Mouse (Mus musculus) kidney, embryonic 15.5 days (tissue): Measurements from ENCODE around the gene Nr6a1. TPM values are rescaled to one million over a fixed set of nuclear protein-coding genes. Genes with fewer than 3 reads are reported as not detected.

Experiments
- ATAC-seq: fragments of 200-750 bp; cut with Nextera tagmentation; replicated peaks from 2 replicates; pipeline ENCODE4 v1.8.0; 2017; ENCODE audit warnings: moderate TSS enrichment; ENCODE audit not compliant: low FRiP score
- H3K27ac ChIP-seq: fragments of 300-500 bp; sonication (generic); 2 replicates; pipeline ENCODE4 v1.5.1; 2015; ENCODE audit warnings: mild to moderate bottlenecking, inconsistent platforms
- H3K27me3 ChIP-seq: fragments of 300-500 bp; sonication (generic); 2 replicates; pipeline ENCODE4 v1.6.1; 2015; ENCODE audit warnings: inconsistent platforms
- H3K36me3 ChIP-seq: fragments of 300-500 bp; sonication (generic); 2 replicates; pipeline ENCODE4 v1.6.1; 2015; ENCODE audit warnings: inconsistent platforms
- H3K4me1 ChIP-seq: fragments of 300-500 bp; sonication (generic); 2 replicates; pipeline ENCODE4 v1.6.1; 2015; ENCODE audit warnings: inconsistent platforms
- H3K4me2 ChIP-seq: fragments of 300-500 bp; sonication (generic); 2 replicates; pipeline ENCODE4 v1.6.1; 2015; ENCODE audit warnings: moderate library complexity, mild to moderate bottlenecking, inconsistent platforms
- H3K4me3 ChIP-seq: fragments of 300-500 bp; sonication (generic); replicated peaks from 2 replicates; pipeline ENCODE4 v1.5.1; 2015; ENCODE audit warnings: mild to moderate bottlenecking, inconsistent platforms
- H3K9ac ChIP-seq: fragments of 300-500 bp; sonication (generic); 2 replicates; pipeline ENCODE4 v1.6.1; 2015; ENCODE audit warnings: mild to moderate bottlenecking, inconsistent platforms
- H3K9me3 ChIP-seq: fragments of 300-500 bp; sonication (generic); replicated peaks from 2 replicates; pipeline ENCODE4 v1.6.1; 2016; ENCODE audit warnings: inconsistent platforms
- WGBS: fragments of 180-500 bp; shearing (Covaris S2); methylation state at CpG from one replicate; pipeline ENCODE4 v1.1.7; 2015; ENCODE audit warnings: mixed read lengths; 5-methylcytosine and 5-hydroxymethylcytosine counted together
- polyA plus RNA-seq: library from polyadenylated mRNA; unstranded; fragments of >200 nt; fragmentation: Nextera tagmentation; extraction: Ambion mirVana; gene quantifications from 2 replicates; pipeline ENCODE4 v1.2.1, GENCODE M21; 2015

The Nr6a1 gene
- polyA plus RNA-seq, 1 experiment from 2014 or later, result 1.1 TPM

- ATAC-seq, result no peak
- WGBS, result 78% methylated on average over 2 of the region's 2 CpGs
- Histone ChIP-seq H3K27ac (no peak overlapping the region), H3K4me2 (no peak overlapping the region), H3K9ac (no peak overlapping the region), H3K4me3 (no peak overlapping the region), H3K27me3 (no peaks in the 10 kb centered on the region; the same call in 1 of the 2 replicates), H3K4me1 (0 out of 2 replicates have a peak, but pooled peaks cover 8% of the 10 kb centered on the region), H3K9me3 (no peaks in the 10 kb centered on the region), H3K36me3 (no peaks in the 10 kb centered on the region)
These were observed 206.8 kb downstream of the Nr6a1 start for GRCm38 (mm10) chr2:38720661-38721060.

DNA sequence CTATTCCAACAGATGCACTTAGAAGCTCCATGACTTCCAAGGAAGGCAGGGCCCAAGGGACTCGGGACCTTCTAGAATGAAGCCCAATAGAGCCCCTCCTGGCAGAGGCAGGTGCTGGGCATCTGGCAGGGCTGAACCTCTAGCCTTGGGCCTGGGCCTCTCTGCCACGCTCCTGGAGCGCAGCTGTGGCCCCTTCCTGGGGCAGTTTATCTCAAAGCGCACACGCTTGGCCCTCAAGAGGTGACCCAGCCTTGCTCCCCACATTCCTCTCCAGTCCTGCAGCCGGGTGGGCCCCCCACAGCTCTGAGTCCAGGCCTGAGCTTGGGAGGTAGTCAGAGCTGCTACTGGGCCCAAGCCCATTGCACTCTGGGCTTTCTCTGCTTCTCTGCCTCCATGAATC lies 208.1 kb downstream of the Nr6a1 start:
- Histone ChIP-seq H3K4me2 (no peak overlapping the region), H3K27ac (no peak overlapping the region), H3K36me3 (no peaks in the 10 kb centered on the region), H3K4me3 (no peak overlapping the region), H3K4me1 (0 out of 2 replicates have a peak, but pooled peaks cover 8% of the 10 kb centered on the region), H3K9me3 (no peaks in the 10 kb centered on the region), H3K9ac (no peak overlapping the region), H3K27me3 (peaks cover 4% of the 10 kb centered on the region)
- 73% methylated on average over 6 of the region's 6 CpGs for WGBS
- ATAC-seq, result no peak

DNA sequence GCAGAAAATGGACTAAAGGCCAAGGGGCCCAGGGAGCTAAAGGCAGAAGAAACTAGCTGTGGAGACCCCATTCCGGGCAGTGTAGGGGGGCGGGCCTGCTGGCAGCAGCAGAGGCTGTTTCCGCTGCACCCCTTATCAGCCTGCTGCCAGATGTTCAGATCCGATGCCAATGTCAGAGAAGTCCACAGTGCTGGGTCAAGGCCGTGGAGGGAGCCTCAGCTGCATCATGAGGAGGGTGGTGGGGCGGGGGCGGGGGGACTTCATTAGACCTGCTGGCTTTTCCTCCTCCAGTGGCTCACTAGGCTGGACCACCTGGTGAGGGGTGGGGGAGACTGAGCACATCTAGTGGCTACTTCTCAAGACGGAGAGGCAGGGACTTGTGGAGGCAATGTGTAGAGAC lies 208.8 kb downstream of the Nr6a1 start:
- 56% methylated on average over 8 of the region's 8 CpGs for WGBS
- Histone ChIP-seq H3K4me2 (no peak overlapping the region), H3K27me3 (peaks cover 11% of the 10 kb centered on the region), H3K27ac (no peak overlapping the region), H3K9ac (no peak overlapping the region), H3K9me3 (no peaks in the 10 kb centered on the region), H3K4me1 (0 out of 2 replicates have a peak, but pooled peaks cover 8% of the 10 kb centered on the region), H3K4me3 (no peak overlapping the region), H3K36me3 (no peaks in the 10 kb centered on the region)
- ATAC-seq, result no peak

DNA sequence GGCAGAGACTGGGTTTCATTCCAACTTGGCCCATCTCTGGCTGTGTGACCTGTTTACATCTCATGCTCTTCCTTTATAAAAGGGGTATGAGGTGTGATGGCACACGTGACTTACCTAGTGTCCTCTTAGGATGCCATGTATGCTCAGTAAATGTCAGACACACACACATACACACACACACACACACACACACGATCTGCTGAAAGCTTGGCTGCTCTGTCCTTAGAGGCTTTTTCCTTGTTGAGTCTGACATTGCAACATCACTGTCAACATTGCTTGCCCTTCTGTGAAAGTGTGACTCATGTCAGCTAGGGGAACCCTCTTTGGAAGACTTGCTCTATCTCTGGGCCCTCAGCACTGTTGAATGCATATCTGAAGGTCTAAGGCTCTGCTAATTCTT lies 210.1 kb downstream of the Nr6a1 start:
- H3K4me3 ChIP-seq, result no peak overlapping the region
- no peak overlapping the region for H3K9ac ChIP-seq
- no peak overlapping the region for H3K27ac ChIP-seq
- WGBS, result 81% methylated on average over 2 of the region's 2 CpGs
- peaks cover 23% of the 10 kb centered on the region for H3K27me3 ChIP-seq
- H3K4me1 ChIP-seq, result 0 out of 2 replicates have a peak, but pooled peaks cover 8% of the 10 kb centered on the region
- no peaks in the 10 kb centered on the region for H3K36me3 ChIP-seq
- H3K9me3 ChIP-seq, result no peaks in the 10 kb centered on the region
- no peak overlapping the region for H3K4me2 ChIP-seq
- ATAC-seq, result no peak

- WGBS, result 53% methylated on average over 13 of the region's 13 CpGs
- Histone ChIP-seq H3K9ac (no peak within 1 kb of the TSS), H3K4me2 (no peak within 1 kb of the TSS), H3K4me1 (peaks cover 25% of the 10 kb centered on the region), H3K9me3 (no peaks in the 10 kb centered on the region), H3K27ac (no peak within 1 kb of the TSS), H3K27me3 (peaks cover 54% of the 10 kb centered on the region), H3K36me3 (no peaks in the 10 kb centered on the region), H3K4me3 (no peak within 1 kb of the TSS)
- ATAC-seq, result no peak
These were observed 213.2 kb downstream of the Nr6a1 start, which contains the start of gene Nr5a1 for GRCm38 (mm10) chr2:38714324-38714723. Gene Nr5a1, minus strand, starts transcription at chr2:38714542.

DNA sequence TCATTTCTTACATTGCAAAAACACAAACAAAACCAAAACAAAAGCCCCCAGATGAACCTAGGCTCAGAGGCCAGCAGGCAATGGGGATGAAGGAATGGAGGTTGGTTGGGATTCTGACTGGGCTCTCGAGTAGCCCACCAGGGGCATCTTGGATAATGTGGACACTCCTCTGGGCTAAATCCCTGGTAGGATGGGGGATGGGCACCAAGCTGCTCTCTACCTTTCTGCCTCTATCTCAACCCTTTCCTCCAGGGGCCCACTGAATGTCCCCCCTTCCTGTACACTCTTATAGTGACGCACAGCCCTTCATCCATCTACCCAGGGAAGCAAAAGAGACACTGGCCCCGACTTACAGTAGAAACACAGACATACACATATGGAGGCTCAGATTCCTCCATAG lies 213.9 kb downstream of the Nr6a1 start:
- no peak overlapping the region for H3K4me3 ChIP-seq
- H3K27ac ChIP-seq, result no peak overlapping the region
- 88% methylated on average over 3 of the region's 3 CpGs for WGBS
- no peak overlapping the region for H3K4me2 ChIP-seq
- H3K4me1 ChIP-seq, result peaks cover 28% of the 10 kb centered on the region
- H3K27me3 ChIP-seq, result peaks cover 62% of the 10 kb centered on the region
- no peaks in the 10 kb centered on the region for H3K9me3 ChIP-seq
- no peak overlapping the region for H3K9ac ChIP-seq
- ATAC-seq, result no peak
- H3K36me3 ChIP-seq, result no peaks in the 10 kb centered on the region

DNA sequence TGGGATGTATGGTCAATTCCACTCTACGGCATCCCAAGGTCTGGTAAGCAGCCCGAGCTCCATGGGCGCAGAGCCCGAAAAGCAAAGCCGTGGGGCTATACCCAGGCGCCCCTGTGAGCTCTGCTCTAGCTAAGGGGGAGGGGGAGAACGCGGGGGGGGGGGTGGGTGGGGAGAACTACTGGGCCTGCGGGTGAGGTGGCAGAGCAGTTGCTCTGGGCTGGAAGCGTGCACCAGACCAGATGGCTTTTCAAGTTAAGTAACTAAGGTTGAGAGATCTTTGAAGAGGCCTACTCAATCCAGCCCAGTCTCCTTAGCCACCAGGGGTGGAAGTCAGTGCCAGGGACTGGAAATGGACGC lies 214.7 kb downstream of the Nr6a1 start:
- Histone ChIP-seq H3K4me3 (no peak overlapping the region), H3K36me3 (no peaks in the 10 kb centered on the region), H3K9me3 (no peaks in the 10 kb centered on the region), H3K27me3 (peaks cover 70% of the 10 kb centered on the region), H3K4me2 (no peak overlapping the region), H3K4me1 (peaks cover 28% of the 10 kb centered on the region), H3K27ac (no peak overlapping the region), H3K9ac (no peak overlapping the region)
- 34% methylated on average over 10 of the region's 11 CpGs for WGBS
- no peak for ATAC-seq

DNA sequence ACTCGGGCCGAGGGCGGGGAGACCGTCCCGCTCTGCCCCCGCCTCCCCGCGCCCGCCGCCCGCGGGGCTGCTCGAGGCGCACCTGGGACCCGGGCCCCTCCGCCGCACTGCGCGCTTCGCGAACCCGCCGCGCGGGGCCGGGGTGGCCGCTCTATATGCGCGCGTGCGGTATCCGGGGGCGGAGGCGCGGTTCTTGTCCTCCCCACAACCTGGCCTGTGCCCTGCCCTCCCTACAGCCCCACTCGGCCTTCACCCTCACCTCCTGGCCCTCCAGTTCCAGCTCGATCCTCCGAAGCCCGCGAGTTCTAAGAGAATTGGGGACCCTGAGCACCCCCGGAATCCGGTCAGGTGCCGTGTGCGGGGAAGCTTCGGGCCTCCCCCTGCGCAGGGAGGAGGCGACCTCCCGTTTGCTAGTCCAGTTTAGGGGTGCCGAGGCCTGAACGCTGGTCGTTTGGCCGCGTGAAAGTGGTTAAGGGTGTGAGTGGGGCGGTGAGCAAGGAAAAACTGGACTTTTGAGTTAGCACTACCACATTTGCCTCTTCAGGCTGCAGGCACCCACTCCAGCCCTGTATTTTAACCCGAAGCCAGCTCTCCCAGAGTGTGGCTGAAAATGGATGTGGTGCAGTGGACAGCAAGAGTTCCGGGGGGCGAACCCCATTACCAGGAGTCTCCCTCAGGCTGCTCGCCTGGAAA lies 215.3 kb downstream of the Nr6a1 start:
- WGBS, result 5% methylated on average over 53 of the region's 58 CpGs
- Histone ChIP-seq H3K27me3 (peaks cover 75% of the 10 kb centered on the region), H3K27ac (no peak overlapping the region), H3K9ac (no peak overlapping the region), H3K4me1 (peaks cover 28% of the 10 kb centered on the region), H3K4me2 (peak overlapping the region; percentile 59), H3K36me3 (no peaks in the 10 kb centered on the region), H3K9me3 (no peaks in the 10 kb centered on the region), H3K4me3 (peak overlapping the region; percentile 41)
- no peak for ATAC-seq

DNA sequence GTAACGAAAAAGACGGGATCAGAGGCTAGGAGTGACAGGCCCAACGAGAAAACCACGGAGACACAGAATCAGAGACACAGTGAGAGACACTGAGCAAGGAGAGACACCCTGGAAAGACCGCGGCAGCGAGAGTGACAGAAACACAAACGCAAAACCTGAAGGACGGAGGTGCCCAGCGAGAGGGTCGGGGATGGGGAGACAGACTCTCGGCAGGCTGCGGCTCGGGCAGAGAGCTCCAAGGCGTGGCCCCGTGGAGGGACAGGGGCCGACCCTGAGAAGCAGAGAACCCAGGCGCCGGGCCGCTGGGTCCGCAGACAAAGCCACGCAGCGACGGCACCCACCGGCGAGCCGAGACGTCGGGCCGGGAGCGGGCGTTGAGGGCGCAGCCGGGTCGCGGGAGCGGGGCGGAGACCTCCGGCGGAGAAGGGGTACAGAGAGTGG lies 216.0 kb downstream of the Nr6a1 start:
- 1% methylated on average over 40 of the region's 40 CpGs for WGBS
- H3K9me3 ChIP-seq, result no peaks in the 10 kb centered on the region

DNA sequence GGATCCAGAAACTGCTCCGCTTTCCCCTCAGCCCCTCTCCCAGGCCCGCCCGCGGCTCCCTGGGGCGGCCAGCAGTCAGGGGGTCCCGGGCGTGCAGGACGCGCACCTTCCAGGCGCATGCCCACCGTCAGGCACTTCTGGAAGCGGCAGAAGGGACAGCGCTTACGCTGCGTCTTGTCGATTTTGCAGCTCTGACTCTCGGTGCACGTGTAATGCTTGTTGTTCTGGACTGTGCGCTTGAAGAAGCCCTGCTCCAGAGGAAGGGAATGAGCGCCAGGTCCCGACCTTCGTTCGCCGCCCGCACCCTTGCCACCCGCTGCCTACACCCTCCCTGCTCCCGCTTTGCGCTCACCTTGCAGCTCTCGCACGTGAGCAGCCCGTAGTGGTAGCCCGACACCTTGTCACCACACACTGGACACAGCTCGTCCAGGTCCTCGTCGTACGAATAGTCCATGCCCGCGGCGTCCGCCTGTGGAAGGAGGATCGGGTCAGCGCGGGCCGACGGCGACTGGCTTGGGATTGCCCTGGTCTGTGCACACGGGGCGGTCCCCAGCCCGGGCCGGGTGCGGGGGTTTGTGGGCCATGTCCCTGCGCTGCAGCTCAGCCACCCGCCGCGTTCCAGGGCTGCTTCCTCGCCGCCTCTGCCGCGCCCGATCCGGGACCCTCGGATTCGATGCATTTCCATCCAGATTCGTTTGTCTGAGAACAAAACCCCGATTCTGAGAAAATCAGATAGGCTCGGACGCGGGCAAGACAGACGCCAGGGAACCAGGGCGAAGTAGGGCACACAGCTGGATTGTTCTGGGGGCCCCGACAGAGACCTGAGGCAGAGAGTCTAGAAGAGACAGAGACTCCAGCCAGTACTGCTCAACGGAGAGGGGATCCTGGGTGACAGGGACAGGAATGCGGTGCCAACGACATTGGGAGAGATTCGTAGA lies 216.9 kb downstream of the Nr6a1 start:
- 1% methylated on average over 75 of the region's 75 CpGs for whole genome bisulfite sequencing
- H3K27me3 ChIP-seq, result peaks cover 92% of the 10 kb centered on the region
- H3K27ac ChIP-seq, result no peak overlapping the region
- no peaks in the 10 kb centered on the region for H3K9me3 ChIP-seq
- H3K4me2 ChIP-seq, result peak overlapping the region; percentile 60
- H3K9ac ChIP-seq, result no peak overlapping the region; the same call in 1 of the 2 replicates
- peaks cover 31% of the 10 kb centered on the region for H3K4me1 ChIP-seq
- H3K36me3 ChIP-seq, result no peaks in the 10 kb centered on the region
- ATAC-seq, result peak; percentile 35; the same call in 1 of the 2 replicates
- H3K4me3 ChIP-seq, result peak overlapping the region; percentile 36

More for the DNA sequence above, 216.0 kb downstream of the Nr6a1 start:
- H3K4me2 ChIP-seq, result peak overlapping the region; percentile 59
- no peak overlapping the region for H3K27ac ChIP-seq
- H3K9ac ChIP-seq, result no peak overlapping the region
- no peaks in the 10 kb centered on the region for H3K36me3 ChIP-seq
- H3K27me3 ChIP-seq, result peaks cover 83% of the 10 kb centered on the region
- peaks cover 30% of the 10 kb centered on the region for H3K4me1 ChIP-seq
- H3K4me3 ChIP-seq, result peak overlapping the region; percentile 41
- no peak for ATAC-seq

DNA sequence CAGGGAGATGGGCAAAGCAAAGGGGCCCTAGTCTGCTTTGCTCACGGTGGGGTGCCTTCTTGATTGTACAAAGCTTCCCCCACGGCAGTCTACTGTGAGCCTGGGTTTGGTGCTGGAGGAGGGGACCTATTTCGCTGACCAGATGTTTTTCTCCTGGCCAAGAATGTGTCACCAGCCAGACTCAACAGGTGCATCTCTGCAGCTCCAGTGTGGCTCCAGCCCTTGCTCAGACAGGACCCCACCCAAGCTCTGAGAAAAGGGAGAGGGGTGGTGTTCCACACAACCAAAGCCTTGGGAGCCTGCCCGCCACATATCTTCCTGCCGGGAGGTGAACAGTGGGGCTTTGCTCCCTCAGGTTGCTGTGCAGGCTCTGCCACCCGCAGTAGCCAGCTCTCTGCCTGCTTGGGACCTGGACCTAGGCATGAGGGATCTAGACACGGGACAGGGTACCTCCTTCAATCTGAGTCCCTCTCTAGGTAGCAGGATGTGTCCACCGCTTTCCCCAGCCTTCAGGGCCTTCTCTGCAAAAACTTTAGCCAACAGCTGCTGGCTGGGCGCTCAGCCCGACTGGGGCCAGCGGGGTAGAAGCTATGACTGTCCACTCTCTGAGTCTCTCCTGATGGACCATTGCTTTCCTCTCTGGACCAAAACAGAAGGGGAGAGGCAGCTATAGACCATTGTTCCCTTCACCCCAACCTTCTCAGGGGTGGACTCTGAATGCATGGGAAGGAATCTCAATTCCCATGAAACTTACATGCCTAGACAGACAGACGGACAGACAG lies 218.4 kb downstream of the Nr6a1 start:
- 29% methylated on average over 12 of the region's 12 CpGs for WGBS

More for the DNA sequence above, 218.4 kb downstream of the Nr6a1 start:
- Histone ChIP-seq H3K27ac (no peak overlapping the region), H3K4me3 (no peak overlapping the region), H3K27me3 (peaks cover 100% of the 10 kb centered on the region), H3K4me2 (no peak overlapping the region), H3K36me3 (no peaks in the 10 kb centered on the region), H3K9me3 (no peaks in the 10 kb centered on the region), H3K4me1 (peaks cover 31% of the 10 kb centered on the region), H3K9ac (no peak overlapping the region)
- no peak for ATAC-seq
